In the genomic region with DNA sequence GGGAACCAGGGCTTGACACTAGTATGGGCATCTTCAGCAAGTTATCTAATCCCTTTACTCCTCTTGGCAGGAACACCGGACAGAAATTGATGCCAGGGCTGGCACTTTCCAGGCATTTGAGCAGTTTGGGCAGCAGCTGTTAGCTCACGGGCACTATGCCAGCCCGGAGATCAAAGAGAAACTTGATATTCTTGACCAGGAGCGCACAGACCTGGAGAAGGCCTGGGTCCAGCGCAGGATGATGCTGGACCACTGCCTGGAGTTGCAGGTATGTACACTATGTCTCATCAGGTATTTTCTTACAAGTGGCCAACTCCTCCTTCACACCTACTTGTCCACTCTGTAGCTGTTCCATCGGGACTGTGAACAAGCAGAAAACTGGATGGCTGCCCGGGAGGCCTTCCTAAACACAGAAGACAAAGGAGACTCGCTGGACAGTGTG, we compare ENCODE assay signal across 11 mouse cellular contexts. TPM values are rescaled to one million over a fixed set of nuclear protein-coding genes. Genes with fewer than 3 reads are reported as not detected.
DNase-seq lines count a peak whose midpoint lies in the region; ATAC-seq and TF ChIP-seq lines count a peak whose summit lies in the region.
"Had no signal": no experiment of that assay in that cellular context is flagged by ENCODE, and none has a peak within 500 bp of the region (broad histone marks: within the 10 kb centered on the region; RNA-seq: fewer than 3 reads in every experiment).

No protein-coding gene starts in this region.

- no peak for TF ChIP-seq POLR2A in lung, adult 2 months (IDR thresholded peaks at IDR 0.05; ENCODE audit: borderline replicate concordance, extremely low read depth, low read depth, low read length)

- no peak for TF ChIP-seq CTCF in lung, adult 2 months (IDR thresholded peaks at IDR 0.05; ENCODE audit: insufficient read depth, low read length)

- H3K9me3 ChIP-seq in hindbrain, embryonic 14.5 days (ENCODE audit: control insufficient read depth, low read length) = no peaks in the 10 kb centered on the region
- no peaks in the 10 kb centered on the region for H3K9me3 ChIP-seq in hindbrain, embryonic 13.5 days
- H3K9me3 ChIP-seq: heart, embryonic 13.5 days; limb, embryonic 15.5 days had no signal

- DNase-seq in hindbrain, embryonic 14.5 days (ENCODE audit: low spot score) = peak; percentile 44
- peak; percentile 89 for DNase-seq in adipocyte (ENCODE audit: low spot score)
- peak; percentile 87 to 89 for DNase-seq in cerebellum, postnatal 25 days
- DNase-seq in lung, adult 2 months = peak; percentile 45
- no peak for DNase-seq in spleen, postnatal 10 days (ENCODE audit: low spot score in 2 of 2)

- ATAC-seq in hindbrain, embryonic 14.5 days (ENCODE audit: low FRiP score) = no peak
- no peak for ATAC-seq in hindbrain, embryonic 13.5 days (ENCODE audit: low FRiP score)
- no peak for ATAC-seq in megakaryocyte-erythroid progenitor cell, adult 5-6 weeks (replicated peaks; ENCODE audit: low FRiP score, low TSS enrichment, poor library complexity, severe bottlenecking)
- no peak for ATAC-seq in monocyte, adult 5-6 weeks (replicated peaks; ENCODE audit: insufficient number of reproducible peaks, low FRiP score, low TSS enrichment, poor library complexity, severe bottlenecking)

- 84% methylated on average over 8 of the region's 8 CpGs for WGBS in hindbrain, embryonic 14.5 days
- 90% methylated on average over 8 of the region's 8 CpGs for WGBS in hindbrain, embryonic 13.5 days
- 49% methylated on average over 8 of the region's 8 CpGs for WGBS in lung, adult 2 months

- H3K9ac ChIP-seq in hindbrain, embryonic 14.5 days = no peak overlapping the region
- no peak overlapping the region for H3K9ac ChIP-seq in hindbrain, embryonic 13.5 days
- H3K9ac ChIP-seq: heart, embryonic 13.5 days; limb, embryonic 15.5 days had no signal

- H3K4me1 ChIP-seq in hindbrain, embryonic 14.5 days (replicated peaks; ENCODE audit: control insufficient read depth, insufficient read depth, low read length) = no peaks in the 10 kb centered on the region
- H3K4me1 ChIP-seq in hindbrain, embryonic 13.5 days (replicated peaks) = no peaks in the 10 kb centered on the region
- no peaks in the 10 kb centered on the region for H3K4me1 ChIP-seq in lung, adult 2 months (ENCODE audit: control insufficient read depth, insufficient read depth, low read length)
- H3K4me1 ChIP-seq: heart, embryonic 13.5 days; limb, embryonic 15.5 days had no signal

- no peak overlapping the region for H3K4me2 ChIP-seq in hindbrain, embryonic 14.5 days (replicated peaks)
- no peak overlapping the region for H3K4me2 ChIP-seq in hindbrain, embryonic 13.5 days
- H3K4me2 ChIP-seq: heart, embryonic 13.5 days; limb, embryonic 15.5 days had no signal

- no peaks in the 10 kb centered on the region for H3K27me3 ChIP-seq in hindbrain, embryonic 14.5 days (ENCODE audit: control insufficient read depth, insufficient read depth, low read length)
- H3K27me3 ChIP-seq in hindbrain, embryonic 13.5 days = no peaks in the 10 kb centered on the region
- H3K27me3 ChIP-seq: CH12.LX; heart, embryonic 13.5 days; limb, embryonic 15.5 days had no signal

- H3K27ac ChIP-seq in hindbrain, embryonic 14.5 days = no peak overlapping the region
- no peak overlapping the region for H3K27ac ChIP-seq in hindbrain, embryonic 13.5 days
- H3K27ac ChIP-seq: heart, embryonic 13.5 days; limb, embryonic 15.5 days had no signal

- no peak overlapping the region for H3K4me3 ChIP-seq in hindbrain, embryonic 14.5 days (replicated peaks; ENCODE audit: low read length)
- H3K4me3 ChIP-seq in hindbrain, embryonic 13.5 days = no peak overlapping the region
- no peak overlapping the region for H3K4me3 ChIP-seq in lung, adult 2 months (replicated peaks; ENCODE audit: extremely low read depth, low read depth, low read length)
- H3K4me3 ChIP-seq: heart, embryonic 13.5 days; limb, embryonic 15.5 days had no signal

- peaks cover 100% of the 10 kb centered on the region for H3K36me3 ChIP-seq in hindbrain, embryonic 14.5 days (replicated peaks; ENCODE audit: control insufficient read depth, insufficient read depth)
- peaks cover 99% of the 10 kb centered on the region for H3K36me3 ChIP-seq in hindbrain, embryonic 13.5 days

RNA-seq across cellular contexts. Expression of a gene that starts 37.8 kb away (rescaled TPM):
- 66.6 and 67.2 TPM in 2 replicates for polyA plus RNA-seq in hindbrain, embryonic 14.5 days (2014; fragmentation: Nextera tagmentation; extraction: Ambion mirVana)
- 64.2 and 67.0 TPM in 2 replicates for polyA plus RNA-seq in hindbrain, embryonic 13.5 days (2015; fragmentation: Nextera tagmentation; extraction: Ambion mirVana)
- polyA plus RNA-seq in lung, adult 2 months (2012; rRNA removed) = 27.1 and 31.3 TPM in 2 replicates
- total RNA-seq in megakaryocyte-erythroid progenitor cell, adult 5-6 weeks (2014; fragmentation: Nextera tagmentation) = 18.8 and 31.6 TPM in 2 replicates
- 8.5 and 14.7 TPM in 2 replicates for total RNA-seq in megakaryocyte-erythroid progenitor cell, adult 5-6 weeks (2017)
- not detected in 3 replicates for total RNA-seq in monocyte, adult 5-6 weeks (2017)

RNA-seq across cellular contexts. Expression of a gene that starts 45.5 kb away (rescaled TPM):
- 344 and 368 TPM in 2 replicates for polyA plus RNA-seq in hindbrain, embryonic 14.5 days (2014; fragmentation: Nextera tagmentation; extraction: Ambion mirVana)
- polyA plus RNA-seq in hindbrain, embryonic 13.5 days (2015; fragmentation: Nextera tagmentation; extraction: Ambion mirVana) = 192 and 203 TPM in 2 replicates
- polyA plus RNA-seq in lung, adult 2 months (2012; rRNA removed) = 299 and 313 TPM in 2 replicates
- total RNA-seq in megakaryocyte-erythroid progenitor cell, adult 5-6 weeks (2014; fragmentation: Nextera tagmentation) = 5.2 and 8.1 TPM in 2 replicates
- total RNA-seq in megakaryocyte-erythroid progenitor cell, adult 5-6 weeks (2017) = 9.7 and 19.7 TPM in 2 replicates
- total RNA-seq in monocyte, adult 5-6 weeks (2017) = 296 to 354 TPM (median 326 TPM) in 3 replicates

RNA-seq across cellular contexts. Expression of a gene that starts 46.3 kb away (rescaled TPM):
- 339 and 347 TPM in 2 replicates for polyA plus RNA-seq in hindbrain, embryonic 14.5 days (2014; fragmentation: Nextera tagmentation; extraction: Ambion mirVana)
- polyA plus RNA-seq in hindbrain, embryonic 13.5 days (2015; fragmentation: Nextera tagmentation; extraction: Ambion mirVana) = 400 TPM in 2 replicates
- polyA plus RNA-seq in lung, adult 2 months (2012; rRNA removed) = 35.5 and 39.7 TPM in 2 replicates
- 403 and 560 TPM in 2 replicates for total RNA-seq in megakaryocyte-erythroid progenitor cell, adult 5-6 weeks (2014; fragmentation: Nextera tagmentation)
- total RNA-seq in megakaryocyte-erythroid progenitor cell, adult 5-6 weeks (2017) = 1,507 and 2,355 TPM in 2 replicates
- 427 to 462 TPM (median 441 TPM) in 3 replicates for total RNA-seq in monocyte, adult 5-6 weeks (2017)

Comparison
In these comparisons a context has a peak if more than half of its experiments do, and no peak if none do; other contexts are left out.
1. DNase-seq: peak in hindbrain, embryonic 14.5 days (single experiment), adipocyte (single experiment), cerebellum, postnatal 25 days (2 of 2) and lung, adult 2 months (single experiment); none in spleen, postnatal 10 days (0 of 2).